Mouse (Mus musculus): ENCODE results near the gene Ndufa11. TPM values are rescaled to one million over a fixed set of nuclear protein-coding genes. Genes with fewer than 3 reads are reported as not detected.

Gene Ndufa11
- 12.6 TPM for polyA plus RNA-seq (2015; fragmentation: Illumina TruSeq; extraction: RNeasy Lipid Tissue Mini Kit (QIAGEN cat#74804); ENCODE audit: insufficient read depth, low replicate concordance)

DNA sequence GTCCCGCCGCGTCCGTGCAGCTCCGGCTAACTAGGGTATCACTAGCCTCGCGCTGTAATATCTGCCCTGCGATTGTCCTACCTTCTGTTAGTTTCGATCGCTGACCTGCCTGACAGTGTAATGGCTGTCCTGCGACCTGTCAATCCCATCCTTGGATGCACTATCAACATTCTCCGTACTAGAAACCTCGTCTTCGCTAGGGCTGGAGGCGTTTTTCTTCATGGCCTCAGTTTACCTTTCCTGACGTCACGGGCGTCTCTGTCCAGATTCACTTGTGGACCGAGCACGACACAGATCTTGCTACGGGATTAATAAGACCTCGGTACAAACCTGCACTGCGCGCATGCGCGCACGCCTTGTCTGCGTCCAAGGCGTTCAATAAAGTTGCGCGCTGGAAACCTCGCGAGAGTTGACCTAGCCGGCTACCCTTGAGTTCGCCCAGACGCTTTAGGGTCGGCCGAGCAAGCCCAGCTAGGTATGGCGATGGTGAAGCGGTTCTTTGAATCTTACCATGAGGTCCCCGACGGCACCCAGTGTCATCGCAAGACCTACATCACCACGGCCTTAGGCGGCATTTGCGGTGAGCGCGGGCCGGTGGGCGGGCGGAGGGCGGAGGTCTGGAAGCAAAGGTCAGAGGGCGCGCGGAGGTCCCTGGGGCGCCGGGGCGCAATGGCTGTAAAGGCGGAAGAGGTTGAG lies at the start of gene Ndufa11, which contains the start of gene Vmac:
TSS of gene Ndufa11 (plus strand) at position 405 of the 696 bp plus-strand sequence.
TSS of gene Vmac (minus strand) at position 660 of the 696 bp plus-strand sequence.

DNA sequence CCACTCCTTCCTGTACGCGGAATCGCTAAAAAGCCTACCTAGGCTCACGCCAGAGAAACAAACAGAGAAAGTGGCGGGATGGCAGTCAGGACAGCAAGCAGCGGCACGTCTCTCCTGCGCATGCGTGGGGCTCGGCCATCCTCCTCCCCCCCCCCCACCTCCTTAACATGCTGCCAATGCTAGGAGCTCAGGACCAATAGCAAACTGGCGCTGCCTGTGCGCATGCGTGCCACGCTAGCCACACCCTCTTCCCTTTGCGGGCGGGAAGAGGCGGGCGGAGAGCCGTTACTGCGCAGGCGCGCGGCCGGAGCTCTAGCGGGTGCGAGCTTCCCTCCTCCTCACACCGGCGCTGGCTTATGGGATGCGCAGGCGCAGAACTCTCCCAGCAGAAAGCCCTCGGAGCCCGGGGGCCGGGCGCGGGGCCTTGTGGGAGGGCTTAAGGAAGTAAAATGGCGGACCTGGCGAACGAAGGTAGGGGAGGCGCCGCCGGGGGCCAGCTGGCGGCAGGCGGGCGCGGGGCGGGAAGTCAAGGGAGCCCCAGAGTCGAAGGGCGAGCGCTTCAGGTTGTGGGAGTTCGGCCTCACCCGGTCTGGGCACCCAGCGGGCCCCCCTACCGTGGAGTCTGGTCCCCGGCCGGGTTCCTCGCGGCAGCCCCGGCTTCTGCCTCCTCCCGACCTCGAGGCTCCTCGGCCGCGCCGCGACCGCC lies 44.5 kb upstream of the Ndufa11 start, which contains the start of gene Ranbp3:
TSS of gene Ranbp3 (plus strand) at position 354 of the 706 bp plus-strand sequence.

DNA sequence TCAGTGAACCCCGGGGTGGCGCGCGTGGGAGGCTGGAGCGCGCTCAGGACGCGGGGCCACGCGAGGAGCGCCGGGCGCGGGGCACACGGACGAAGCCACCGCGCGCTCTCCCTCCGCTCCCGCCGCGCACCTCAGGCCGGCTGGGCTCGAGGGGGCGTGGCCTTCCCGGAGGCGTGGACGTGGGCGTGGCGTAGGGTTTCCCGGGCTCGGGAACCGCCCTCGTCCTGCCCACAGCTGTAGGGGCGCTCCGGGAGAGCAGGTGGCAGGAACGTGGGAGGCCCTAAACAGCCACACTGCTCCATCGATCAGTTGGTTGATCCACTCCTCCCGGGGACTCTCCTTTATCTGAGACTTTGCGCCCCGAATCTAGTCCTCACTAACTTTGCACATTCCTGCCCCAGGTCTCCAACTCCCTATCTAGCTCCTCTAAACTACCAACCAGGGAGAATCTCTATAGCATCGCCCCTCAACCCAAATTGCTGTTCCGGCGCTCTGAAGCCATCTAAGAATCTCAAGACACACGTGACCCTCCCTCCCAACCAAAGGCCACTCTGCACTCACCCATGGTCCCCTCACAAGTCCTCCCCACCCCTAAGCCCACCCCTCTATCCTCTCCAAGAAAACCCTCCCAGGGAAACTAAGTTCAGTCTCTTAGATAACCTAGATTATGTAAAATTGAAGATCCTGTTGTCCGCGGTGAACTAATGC lies 40.0 kb downstream of the Ndufa11 start, which contains the start of gene Nrtn:
TSS of gene Nrtn (minus strand) at position 115 of the 708 bp plus-strand sequence.

DNA sequence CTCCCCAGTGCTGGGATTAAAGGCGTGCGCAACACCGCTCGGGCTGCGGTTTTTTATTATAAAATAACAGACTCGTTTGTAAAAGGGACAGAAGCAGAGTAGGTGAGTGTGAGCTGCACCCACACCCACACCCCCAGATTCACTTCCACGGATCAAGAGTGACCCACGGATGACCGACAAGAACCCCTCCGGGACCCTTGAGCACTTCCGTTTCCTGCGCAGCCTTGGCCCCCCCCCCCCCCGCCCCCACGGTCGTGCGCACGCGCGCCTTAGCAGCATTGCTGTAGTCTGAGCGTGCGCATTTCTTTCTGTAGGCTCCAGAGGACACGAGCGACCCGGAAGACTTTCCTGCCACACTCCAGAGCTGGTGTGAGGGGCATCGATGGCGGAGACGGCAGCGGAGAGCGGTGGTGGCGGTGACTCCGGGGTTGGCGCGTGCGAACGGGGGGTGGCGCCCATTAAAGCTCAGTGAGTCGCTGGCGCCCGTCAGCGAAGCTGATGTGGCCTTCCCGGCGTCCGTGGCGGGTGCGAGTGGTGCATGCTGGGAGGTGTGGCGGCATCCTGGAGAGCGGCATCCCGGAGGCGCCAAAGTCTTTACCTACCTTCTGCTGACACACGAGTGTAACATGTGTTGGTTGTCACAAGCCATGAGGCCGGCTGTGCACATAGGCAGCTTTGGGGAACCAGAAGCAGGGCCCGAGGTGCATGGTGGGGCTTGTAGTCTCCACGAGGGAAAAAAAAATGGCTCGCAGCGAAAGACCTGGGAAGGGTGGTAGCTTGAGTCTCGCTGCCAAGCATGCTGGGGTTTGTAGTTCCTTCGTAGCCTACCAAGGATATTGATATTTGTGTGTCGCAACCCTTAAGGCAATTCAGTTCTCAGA lies 47.1 kb downstream of the Ndufa11 start, which contains the start of gene Dus3l:
TSS of gene Dus3l (plus strand) at position 284 of the 881 bp plus-strand sequence.

DNA sequence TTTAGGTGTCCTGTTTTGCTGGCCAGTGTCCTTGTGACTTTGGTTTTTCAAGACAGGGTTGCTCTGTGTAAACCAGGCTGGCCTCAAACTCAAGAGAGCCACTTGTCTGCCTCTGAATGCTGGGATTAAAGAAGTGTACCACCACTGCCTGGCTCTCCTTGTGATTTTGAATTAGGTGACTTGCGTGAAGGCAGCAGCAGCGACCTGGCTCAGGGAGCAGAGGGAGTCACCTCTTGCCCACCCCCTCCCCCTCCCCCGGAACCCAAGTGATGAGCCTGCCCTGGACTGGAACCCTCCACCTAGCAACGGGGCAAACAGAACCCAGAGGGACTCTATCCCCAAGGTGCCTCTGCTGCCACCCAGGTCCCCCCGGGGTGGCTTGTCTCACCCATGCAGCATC lies 52.4 kb downstream of the Ndufa11 start, which contains the start of gene Prr22:
TSS of gene Prr22 (plus strand) at position 301 of the 400 bp plus-strand sequence.

Other genes with a start within 250 kb of the Ndufa11 start
- gene Ptprs, start 241.3 kb upstream of the Ndufa11 start, polyA plus RNA-seq (2015; fragmentation: Illumina TruSeq; extraction: RNeasy Lipid Tissue Mini Kit (QIAGEN cat#74804); ENCODE audit: insufficient read depth, low replicate concordance) = 10.3 TPM
- gene Znrf4, start 205.3 kb upstream of the Ndufa11 start, polyA plus RNA-seq (2015; fragmentation: Illumina TruSeq; extraction: RNeasy Lipid Tissue Mini Kit (QIAGEN cat#74804); ENCODE audit: insufficient read depth, low replicate concordance) = not detected
- gene Gm20219, start 163.4 kb upstream of the Ndufa11 start, polyA plus RNA-seq (2015; fragmentation: Illumina TruSeq; extraction: RNeasy Lipid Tissue Mini Kit (QIAGEN cat#74804); ENCODE audit: insufficient read depth, low replicate concordance) = 3.7 TPM
- 210 TPM for gene Safb2, start 133.2 kb upstream of the Ndufa11 start, polyA plus RNA-seq (2015; fragmentation: Illumina TruSeq; extraction: RNeasy Lipid Tissue Mini Kit (QIAGEN cat#74804); ENCODE audit: insufficient read depth, low replicate concordance)
- 93.0 TPM for gene Safb, start 132.9 kb upstream of the Ndufa11 start, polyA plus RNA-seq (2015; fragmentation: Illumina TruSeq; extraction: RNeasy Lipid Tissue Mini Kit (QIAGEN cat#74804); ENCODE audit: insufficient read depth, low replicate concordance)
- 76.3 TPM for gene 2410015M20Rik, start 108.0 kb upstream of the Ndufa11 start, polyA plus RNA-seq (2015; fragmentation: Illumina TruSeq; extraction: RNeasy Lipid Tissue Mini Kit (QIAGEN cat#74804); ENCODE audit: insufficient read depth, low replicate concordance)
- 36.7 TPM for gene Rpl36, start 104.4 kb upstream of the Ndufa11 start, polyA plus RNA-seq (2015; fragmentation: Illumina TruSeq; extraction: RNeasy Lipid Tissue Mini Kit (QIAGEN cat#74804); ENCODE audit: insufficient read depth, low replicate concordance)
- 20.3 TPM for gene Lonp1, start 90.9 kb upstream of the Ndufa11 start, polyA plus RNA-seq (2015; fragmentation: Illumina TruSeq; extraction: RNeasy Lipid Tissue Mini Kit (QIAGEN cat#74804); ENCODE audit: insufficient read depth, low replicate concordance)
- 0.35 TPM for gene Catsperd, start 89.6 kb upstream of the Ndufa11 start, polyA plus RNA-seq (2015; fragmentation: Illumina TruSeq; extraction: RNeasy Lipid Tissue Mini Kit (QIAGEN cat#74804); ENCODE audit: insufficient read depth, low replicate concordance)
- gene Ranbp3, start 44.5 kb upstream of the Ndufa11 start, polyA plus RNA-seq (2015; fragmentation: Illumina TruSeq; extraction: RNeasy Lipid Tissue Mini Kit (QIAGEN cat#74804); ENCODE audit: insufficient read depth, low replicate concordance) = 25.8 TPM
- gene Vmac, start 255 bp downstream of the Ndufa11 start, polyA plus RNA-seq (2015; fragmentation: Illumina TruSeq; extraction: RNeasy Lipid Tissue Mini Kit (QIAGEN cat#74804); ENCODE audit: insufficient read depth, low replicate concordance) = 17.4 TPM
- gene Nrtn, start 39.8 kb downstream of the Ndufa11 start, polyA plus RNA-seq (2015; fragmentation: Illumina TruSeq; extraction: RNeasy Lipid Tissue Mini Kit (QIAGEN cat#74804); ENCODE audit: insufficient read depth, low replicate concordance) = not detected
- 8.4 TPM for gene Dus3l, start 47.0 kb downstream of the Ndufa11 start, polyA plus RNA-seq (2015; fragmentation: Illumina TruSeq; extraction: RNeasy Lipid Tissue Mini Kit (QIAGEN cat#74804); ENCODE audit: insufficient read depth, low replicate concordance)
- 0.18 TPM for gene Prr22, start 52.5 kb downstream of the Ndufa11 start, polyA plus RNA-seq (2015; fragmentation: Illumina TruSeq; extraction: RNeasy Lipid Tissue Mini Kit (QIAGEN cat#74804); ENCODE audit: insufficient read depth, low replicate concordance)
- gene Rfx2, start 113.2 kb downstream of the Ndufa11 start, polyA plus RNA-seq (2015; fragmentation: Illumina TruSeq; extraction: RNeasy Lipid Tissue Mini Kit (QIAGEN cat#74804); ENCODE audit: insufficient read depth, low replicate concordance) = 1.8 TPM
- not detected for gene Acsbg2, start 156.7 kb downstream of the Ndufa11 start, polyA plus RNA-seq (2015; fragmentation: Illumina TruSeq; extraction: RNeasy Lipid Tissue Mini Kit (QIAGEN cat#74804); ENCODE audit: insufficient read depth, low replicate concordance)
- 0.19 TPM for gene 1700061G19Rik, start 157.7 kb downstream of the Ndufa11 start, polyA plus RNA-seq (2015; fragmentation: Illumina TruSeq; extraction: RNeasy Lipid Tissue Mini Kit (QIAGEN cat#74804); ENCODE audit: insufficient read depth, low replicate concordance)
- gene Mllt1, start 217.6 kb downstream of the Ndufa11 start, polyA plus RNA-seq (2015; fragmentation: Illumina TruSeq; extraction: RNeasy Lipid Tissue Mini Kit (QIAGEN cat#74804); ENCODE audit: insufficient read depth, low replicate concordance) = 8.2 TPM